Mouse (Mus musculus) C2C12 (cell line): ENCODE measurements around the gene March9.

Source experiments
- CEBPB ChIP-seq: IDR thresholded peaks from one replicate; pipeline ENCODE4 v1.6.1; 2011; ENCODE audit warnings: low read depth, mild to moderate bottlenecking, control low read depth, moderate library complexity
- CTCF ChIP-seq: IDR thresholded peaks from one replicate; pipeline ENCODE4 v1.5.1; 2011; ENCODE audit not compliant: control insufficient read depth, insufficient read depth, insufficient read length
- MAX ChIP-seq: IDR thresholded peaks from one replicate; pipeline ENCODE4 v1.6.1; 2011; ENCODE audit warnings: mild to moderate bottlenecking, control low read depth
- MYOD1 ChIP-seq: IDR thresholded peaks from one replicate; pipeline ENCODE4 v1.6.1; 2011; ENCODE audit warnings: low read depth; ENCODE audit not compliant: control insufficient read depth, insufficient read length
- MYOG ChIP-seq: IDR thresholded peaks from one replicate; pipeline ENCODE4 v1.6.1; 2011; ENCODE audit not compliant: control insufficient read depth, insufficient read length; ENCODE audit errors: extremely low read depth
- USF1 ChIP-seq: IDR thresholded peaks from one replicate; pipeline ENCODE4 v1.6.1; 2011; ENCODE audit warnings: low read depth, mild to moderate bottlenecking, control low read depth, moderate library complexity

DNA sequence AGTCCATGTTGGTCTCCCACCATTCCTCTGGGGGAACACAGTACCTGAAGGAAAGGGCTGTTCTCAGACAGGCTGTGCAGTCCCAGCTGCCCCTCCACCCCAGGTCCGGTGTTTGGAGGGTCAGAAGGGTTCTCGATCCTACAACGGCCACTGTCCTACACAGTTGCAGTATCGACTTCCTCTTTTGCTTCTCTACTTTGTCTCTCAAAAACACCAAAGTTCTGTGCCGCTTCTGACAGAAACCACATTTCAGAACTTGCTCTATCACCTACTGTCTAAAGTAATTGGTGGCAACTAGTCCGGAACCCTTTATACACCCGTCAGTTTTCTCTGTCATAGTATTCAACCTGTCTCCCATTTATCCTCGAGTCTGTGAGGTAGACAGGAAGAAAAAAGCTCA lies 4.6 kb downstream of the March9 start:
- no peak for TF ChIP-seq CTCF
- no peak for TF ChIP-seq USF1
- no peak for TF ChIP-seq MYOG
- no peak for TF ChIP-seq CEBPB
- TF ChIP-seq MAX = no peak
- no peak for TF ChIP-seq MYOD1
